Mouse (Mus musculus): ENCODE results near the gene Elp6.

DNA sequence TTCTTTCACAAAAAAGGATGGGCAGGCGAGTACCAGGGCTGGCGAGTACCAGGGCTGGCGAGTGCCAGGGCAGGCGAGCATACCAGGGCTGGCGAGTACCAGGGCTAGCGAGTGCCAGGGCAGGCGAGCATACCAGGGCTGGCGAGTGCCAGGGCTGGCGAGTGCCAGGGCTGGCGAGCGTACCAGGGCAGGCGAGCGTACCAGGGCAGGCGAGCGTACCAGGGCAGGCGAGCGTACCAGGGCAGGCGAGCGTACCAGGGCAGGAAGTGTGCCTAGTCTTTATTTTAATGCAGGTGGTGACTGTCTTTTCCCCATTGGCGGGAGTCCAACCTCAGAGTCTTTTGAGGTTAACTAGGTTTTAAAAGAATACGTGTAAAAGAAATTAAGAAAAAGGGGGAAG is 24.7 kb downstream of the Elp6 start:
- no peak for TF ChIP-seq CTCF (IDR thresholded peaks at IDR 0.05; ENCODE audit: low read depth)
- no peak for TF ChIP-seq EP300 (optimal IDR thresholded peaks at IDR 0.05)

All from stomach, postnatal 0 days (tissue).